Mouse (Mus musculus) midbrain, embryonic 16.5 days (tissue): ENCODE measurements around the gene Zbtb20. TPM values are rescaled to one million over a fixed set of nuclear protein-coding genes. Genes with fewer than 3 reads are reported as not detected.
A peak's percentile ranks its signal among the peaks of the same experiment; 100 is the strongest.

ENCODE experiments used
- ATAC-seq: fragments of 200-750 bp; cut with Nextera tagmentation; 2 replicates; pipeline ENCODE4 v1.8.0; 2017; ENCODE audit warnings: moderate TSS enrichment
- H3K27ac ChIP-seq: fragments of 300-500 bp; sonication (generic); 2 replicates; pipeline ENCODE4 v1.5.1; 2014; ENCODE audit warnings: mild to moderate bottlenecking, low read length, mixed read lengths
- H3K27me3 ChIP-seq: fragments of 300-500 bp; sonication (generic); 2 replicates; pipeline ENCODE4 v1.6.1; 2014; ENCODE audit warnings: low read depth, low read length, mixed read lengths; ENCODE audit not compliant: control insufficient read depth, insufficient read depth
- H3K36me3 ChIP-seq: fragments of 300-500 bp; sonication (generic); 2 replicates; pipeline ENCODE4 v1.6.1; 2014; ENCODE audit warnings: mild to moderate bottlenecking, low read length, moderate library complexity, mixed read lengths; ENCODE audit not compliant: control insufficient read depth, insufficient read depth
- H3K4me1 ChIP-seq: fragments of 300-500 bp; sonication (generic); 2 replicates; pipeline ENCODE4 v1.6.1; 2014; ENCODE audit warnings: mild to moderate bottlenecking, low read length, mixed read lengths; ENCODE audit not compliant: control insufficient read depth, insufficient read depth
- H3K4me2 ChIP-seq: fragments of 300-500 bp; sonication (generic); 2 replicates; pipeline ENCODE4 v1.6.1; 2014; ENCODE audit warnings: mild to moderate bottlenecking, low read length, mixed read lengths
- H3K4me3 ChIP-seq: fragments of 300-500 bp; sonication (generic); 2 replicates; pipeline ENCODE4 v1.5.1; 2014; ENCODE audit warnings: low read depth, mild to moderate bottlenecking, low read length, moderate library complexity, mixed read lengths
- H3K9ac ChIP-seq: fragments of 300-500 bp; sonication (generic); 2 replicates; pipeline ENCODE4 v1.6.1; 2014; ENCODE audit warnings: low read depth, low read length, mixed read lengths
- H3K9me3 ChIP-seq: fragments of 300-500 bp; sonication (generic); replicated peaks from 2 replicates; pipeline ENCODE4 v1.6.1; 2014; ENCODE audit warnings: mild to moderate bottlenecking, low read length, mixed read lengths; ENCODE audit not compliant: control insufficient read depth, poor library complexity, severe bottlenecking
- WGBS: fragments of 180-500 bp; shearing (Covaris S2); extraction: QIAGEN DNeasy Blood & Tissue Kit; methylation state at CpG from one replicate; pipeline ENCODE4 v1.1.7; 2014; 5-methylcytosine and 5-hydroxymethylcytosine counted together
- polyA plus RNA-seq: library from polyadenylated mRNA; unstranded; fragments of >200 nt; fragmentation: Nextera tagmentation; extraction: Ambion mirVana; gene quantifications from 2 replicates; pipeline ENCODE4 v1.2.1, GENCODE M21; 2015

Gene Zbtb20
- polyA plus RNA-seq, 1 experiment from 2014 or later: 60.7 TPM

DNA sequence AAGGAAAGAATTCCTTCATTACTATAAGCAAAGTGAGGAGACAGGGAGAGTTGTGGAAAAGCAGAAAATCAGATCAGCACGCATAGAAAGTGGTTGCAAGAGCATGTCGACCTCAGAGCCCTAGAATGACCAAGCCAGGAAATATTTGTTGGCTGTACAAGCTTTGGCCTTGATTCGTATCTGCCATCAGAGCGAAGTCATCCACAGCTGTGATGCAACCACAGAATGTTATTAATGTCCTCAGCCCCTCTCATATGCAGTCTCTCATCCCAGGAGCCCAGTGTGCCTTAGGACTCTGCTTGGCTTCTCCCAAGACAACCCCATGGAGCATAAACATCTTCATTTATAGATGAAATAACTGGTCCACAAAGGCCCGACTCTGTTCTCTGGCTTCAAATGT, 716.4 kb downstream of the Zbtb20 start:
- H3K9me3 ChIP-seq: no peaks in the 10 kb centered on the region
- 71% methylated on average over 5 of the region's 5 CpGs for WGBS
- 0 out of 2 replicates have a peak, but pooled peaks cover 2% of the 10 kb centered on the region for H3K36me3 ChIP-seq
- H3K4me3 ChIP-seq: no peak overlapping the region
- H3K4me1 ChIP-seq: no peaks in the 10 kb centered on the region
- ATAC-seq: no peak
- H3K27me3 ChIP-seq: no peaks in the 10 kb centered on the region
- H3K27ac ChIP-seq: no peak overlapping the region
- no peak overlapping the region for H3K4me2 ChIP-seq
- H3K9ac ChIP-seq: no peak overlapping the region

DNA sequence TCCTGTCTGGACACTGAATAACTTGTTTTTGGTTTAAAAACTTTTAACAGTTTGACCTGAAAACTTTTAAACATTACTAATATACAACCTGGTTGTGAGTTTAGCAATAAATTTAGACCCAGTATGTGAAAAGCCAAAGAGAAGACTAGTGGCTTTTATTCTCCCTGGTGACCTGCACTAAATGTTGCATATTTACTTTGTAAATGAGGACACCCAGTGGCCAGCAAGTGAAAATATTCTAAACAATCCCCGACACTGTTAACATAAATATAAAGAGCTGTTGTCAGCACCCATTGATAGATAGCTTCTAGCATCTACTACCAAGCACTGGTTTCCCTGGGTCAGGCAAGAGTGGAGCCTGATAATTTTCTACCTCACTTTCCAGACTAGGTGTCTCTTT, 717.1 kb downstream of the Zbtb20 start:
- Histone ChIP-seq H3K4me2 (no peak overlapping the region), H3K9ac (no peak overlapping the region), H3K36me3 (0 out of 2 replicates have a peak, but pooled peaks cover 2% of the 10 kb centered on the region), H3K9me3 (no peaks in the 10 kb centered on the region), H3K27ac (no peak overlapping the region), H3K4me1 (no peaks in the 10 kb centered on the region), H3K4me3 (no peak overlapping the region), H3K27me3 (no peaks in the 10 kb centered on the region)
- WGBS: 5% methylated on average over 1 of the region's 1 CpGs
- ATAC-seq: no peak

DNA sequence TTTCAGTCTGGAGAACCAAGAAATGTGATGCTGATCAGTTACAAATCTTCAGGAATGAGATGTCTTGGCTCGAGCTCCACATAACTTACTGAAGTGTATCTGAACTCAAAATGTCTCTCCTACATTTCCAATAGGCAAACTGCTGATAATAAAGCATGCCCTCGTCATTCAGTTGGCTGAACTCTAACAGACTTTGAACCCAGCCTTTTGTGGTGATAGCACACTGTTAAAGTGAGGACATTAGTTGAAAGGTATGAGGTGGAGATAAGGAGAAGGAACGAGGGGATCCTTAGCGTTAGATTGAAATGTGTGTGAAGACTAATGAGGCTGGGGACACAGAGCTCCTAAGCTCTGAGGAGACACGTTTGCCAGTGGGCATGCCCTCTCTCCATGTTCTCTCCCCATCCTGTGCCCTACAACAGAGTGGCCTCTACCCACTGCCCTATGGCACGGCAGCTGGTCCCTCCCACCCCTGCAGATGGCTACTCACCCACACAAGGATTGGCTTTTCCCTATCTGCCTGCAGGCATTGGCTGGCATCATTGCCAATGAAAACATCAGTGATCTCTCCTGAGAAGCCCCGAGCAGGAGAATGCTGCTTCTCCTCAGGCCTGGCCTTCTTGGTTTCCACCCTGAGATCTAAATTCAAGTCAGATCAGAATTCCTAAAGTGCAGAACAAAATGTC, 721.8 kb downstream of the Zbtb20 start:
- H3K36me3 ChIP-seq: no peaks in the 10 kb centered on the region
- WGBS: 79% methylated on average over 7 of the region's 7 CpGs
- no peak overlapping the region for H3K4me3 ChIP-seq
- ATAC-seq: no peak
- H3K9me3 ChIP-seq: no peaks in the 10 kb centered on the region
- no peaks in the 10 kb centered on the region for H3K27me3 ChIP-seq
- H3K27ac ChIP-seq: no peak overlapping the region
- H3K4me1 ChIP-seq: no peaks in the 10 kb centered on the region
- H3K9ac ChIP-seq: no peak overlapping the region
- no peak overlapping the region for H3K4me2 ChIP-seq

DNA sequence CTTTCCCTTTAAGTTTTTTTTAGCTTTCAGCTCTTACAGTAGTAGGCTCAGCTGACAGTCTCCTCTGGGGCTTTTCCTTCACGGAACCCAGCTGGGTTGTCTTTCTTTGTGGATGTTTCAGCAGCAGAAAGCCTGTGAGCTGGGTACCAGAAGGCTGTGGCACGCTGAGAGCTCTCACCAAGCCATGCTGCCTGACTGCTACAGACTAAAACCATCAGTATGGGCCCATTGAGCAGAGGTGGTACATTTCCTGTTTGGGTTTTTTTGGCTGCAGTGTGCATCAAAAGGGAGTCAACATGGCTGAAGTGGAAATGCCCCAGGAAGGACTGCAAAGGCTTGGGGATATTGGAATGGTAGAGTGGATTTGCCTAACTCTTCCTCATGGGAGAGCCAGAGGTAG, 724.0 kb downstream of the Zbtb20 start:
- ATAC-seq: no peak
- WGBS: 78% methylated on average over 2 of the region's 2 CpGs
- no peak overlapping the region for H3K27ac ChIP-seq

DNA sequence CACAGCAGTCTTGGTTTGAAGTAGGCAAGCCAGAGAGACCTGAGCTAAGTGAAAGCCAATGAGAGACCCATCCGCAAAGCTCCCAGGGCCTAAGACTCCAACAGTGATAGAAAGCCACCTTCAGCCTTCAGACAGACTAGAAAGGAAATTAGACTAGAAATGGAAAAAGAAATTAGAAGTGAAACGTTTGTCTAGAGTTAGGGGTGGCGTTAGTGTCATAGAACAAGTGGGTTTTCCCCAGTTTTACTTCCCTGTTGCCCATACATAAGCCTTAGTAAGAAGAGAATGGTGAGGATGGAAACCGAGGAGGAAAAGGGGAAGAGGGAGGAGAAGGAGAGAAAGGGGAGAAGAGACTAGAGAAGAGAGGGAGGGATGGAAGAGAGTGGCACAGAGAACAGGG, 726.9 kb downstream of the Zbtb20 start:
- Histone ChIP-seq H3K9ac (no peak overlapping the region), H3K9me3 (no peaks in the 10 kb centered on the region), H3K27ac (no peak overlapping the region), H3K4me1 (peaks cover 10% of the 10 kb centered on the region), H3K4me2 (no peak overlapping the region), H3K36me3 (0 out of 2 replicates have a peak, but pooled peaks cover 3% of the 10 kb centered on the region), H3K27me3 (no peaks in the 10 kb centered on the region), H3K4me3 (no peak overlapping the region)
- no peak for ATAC-seq
- WGBS: 75% methylated on average over 4 of the region's 4 CpGs

More for the DNA sequence above, 724.0 kb downstream of the Zbtb20 start:
- H3K9ac ChIP-seq: no peak overlapping the region
- peaks cover 10% of the 10 kb centered on the region for H3K4me1 ChIP-seq
- H3K4me2 ChIP-seq: no peak overlapping the region
- no peaks in the 10 kb centered on the region for H3K27me3 ChIP-seq
- no peak overlapping the region for H3K4me3 ChIP-seq
- H3K36me3 ChIP-seq: no peaks in the 10 kb centered on the region
- no peaks in the 10 kb centered on the region for H3K9me3 ChIP-seq

DNA sequence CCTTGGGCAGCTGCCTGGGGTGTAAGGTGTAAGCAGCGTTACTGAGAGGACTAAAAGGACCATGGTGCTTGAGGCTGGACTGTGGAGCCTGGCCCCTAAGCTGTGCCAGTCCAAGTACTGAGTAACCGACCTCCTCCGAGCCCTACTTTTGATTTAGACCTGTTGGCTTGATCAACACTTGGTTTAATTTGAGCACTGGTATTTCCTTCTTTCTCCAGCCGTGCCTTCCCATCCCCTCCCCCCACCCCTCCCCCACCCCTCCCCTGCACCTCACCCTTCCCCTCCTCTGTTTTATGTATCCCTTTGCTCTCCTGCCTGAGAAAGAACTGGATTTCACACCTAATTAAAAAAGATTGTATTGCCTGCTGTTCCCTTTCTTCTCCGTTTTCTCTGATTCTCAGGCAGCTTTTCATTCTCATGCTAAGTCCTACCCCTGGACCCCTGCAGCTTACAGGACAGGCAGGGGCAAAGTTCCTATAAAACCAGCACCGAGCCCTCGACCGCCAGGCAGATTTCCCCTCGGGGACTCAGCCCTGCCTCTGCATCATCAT, 728.0 kb downstream of the Zbtb20 start:
- 0 out of 2 replicates have a peak, but pooled peaks cover 3% of the 10 kb centered on the region for H3K36me3 ChIP-seq
- H3K4me2 ChIP-seq: peak overlapping the region; percentile 31; the same call in 1 of the 2 replicates
- no peaks in the 10 kb centered on the region for H3K27me3 ChIP-seq
- H3K27ac ChIP-seq: peak overlapping the region; percentile 45
- peak; percentile 42; the same call in 1 of the 2 replicates for ATAC-seq
- H3K9me3 ChIP-seq: no peaks in the 10 kb centered on the region
- no peak overlapping the region for H3K4me3 ChIP-seq
- peaks cover 10% of the 10 kb centered on the region for H3K4me1 ChIP-seq
- no peak overlapping the region for H3K9ac ChIP-seq
- WGBS: 6% methylated on average over 9 of the region's 9 CpGs

DNA sequence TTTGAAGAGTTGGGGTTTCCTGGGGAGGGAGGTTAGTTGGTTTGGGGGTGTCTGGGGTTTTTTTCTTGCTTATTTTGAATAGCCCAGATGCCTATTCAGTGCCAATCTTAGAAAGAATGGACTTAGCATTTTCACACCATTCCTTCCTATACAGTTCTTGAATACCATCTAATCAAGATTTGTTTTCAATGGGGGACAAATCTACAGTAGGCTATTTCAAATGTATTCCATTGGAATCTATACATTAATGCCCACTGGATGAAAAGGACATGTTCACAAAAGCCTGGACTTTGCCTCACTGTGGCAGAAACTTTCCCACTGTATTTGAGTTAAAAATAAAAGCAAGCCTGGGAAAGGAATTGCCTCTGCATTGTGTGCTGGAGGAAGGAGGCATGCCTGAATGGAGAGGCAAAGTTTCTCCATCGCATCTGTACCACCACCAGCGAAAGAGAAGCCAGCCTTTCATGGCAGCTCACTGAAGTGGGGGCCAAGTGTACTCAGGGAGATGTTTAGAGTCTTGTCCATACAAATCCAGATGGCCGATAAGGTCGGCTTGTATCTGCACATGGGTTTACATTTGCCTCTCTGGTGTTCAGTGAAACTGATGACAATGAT, 728.8 kb downstream of the Zbtb20 start:
- 12% methylated on average over 4 of the region's 4 CpGs for WGBS

DNA sequence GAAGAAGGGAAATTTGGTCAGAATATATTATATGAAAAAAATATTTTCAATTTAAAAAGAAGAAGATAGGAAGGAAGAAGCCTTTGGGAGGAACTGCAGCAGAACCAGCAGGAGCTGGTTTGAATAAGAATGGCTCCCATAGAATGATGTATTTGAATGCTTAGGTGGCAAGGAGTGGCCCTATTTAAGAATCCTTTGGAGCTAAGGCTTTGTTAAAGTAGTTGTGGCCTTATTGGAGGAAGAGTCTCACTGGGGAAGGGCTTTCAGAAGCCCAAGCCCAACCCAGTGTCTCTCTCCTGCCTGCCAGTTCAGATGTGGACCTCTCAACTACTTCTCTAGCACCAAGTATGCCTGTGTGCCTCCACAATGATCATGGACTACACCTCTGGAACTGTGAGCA, 731.4 kb downstream of the Zbtb20 start:
- no peaks in the 10 kb centered on the region for H3K9me3 ChIP-seq
- peaks cover 20% of the 10 kb centered on the region for H3K36me3 ChIP-seq
- no peak overlapping the region for H3K4me3 ChIP-seq
- H3K4me2 ChIP-seq: no peak overlapping the region
- ATAC-seq: no peak
- H3K27ac ChIP-seq: no peak overlapping the region
- H3K4me1 ChIP-seq: peaks cover 10% of the 10 kb centered on the region
- no peaks in the 10 kb centered on the region for H3K27me3 ChIP-seq
- H3K9ac ChIP-seq: no peak overlapping the region

More for the DNA sequence above, 728.8 kb downstream of the Zbtb20 start:
- no peak overlapping the region for H3K4me2 ChIP-seq
- peak overlapping the region; percentile 6; the same call in 1 of the 2 replicates for H3K27ac ChIP-seq
- ATAC-seq: no peak
- H3K4me3 ChIP-seq: no peak overlapping the region
- no peaks in the 10 kb centered on the region for H3K27me3 ChIP-seq
- peaks cover 7% of the 10 kb centered on the region for H3K36me3 ChIP-seq
- no peaks in the 10 kb centered on the region for H3K9me3 ChIP-seq
- peaks cover 10% of the 10 kb centered on the region for H3K4me1 ChIP-seq
- no peak overlapping the region for H3K9ac ChIP-seq

DNA sequence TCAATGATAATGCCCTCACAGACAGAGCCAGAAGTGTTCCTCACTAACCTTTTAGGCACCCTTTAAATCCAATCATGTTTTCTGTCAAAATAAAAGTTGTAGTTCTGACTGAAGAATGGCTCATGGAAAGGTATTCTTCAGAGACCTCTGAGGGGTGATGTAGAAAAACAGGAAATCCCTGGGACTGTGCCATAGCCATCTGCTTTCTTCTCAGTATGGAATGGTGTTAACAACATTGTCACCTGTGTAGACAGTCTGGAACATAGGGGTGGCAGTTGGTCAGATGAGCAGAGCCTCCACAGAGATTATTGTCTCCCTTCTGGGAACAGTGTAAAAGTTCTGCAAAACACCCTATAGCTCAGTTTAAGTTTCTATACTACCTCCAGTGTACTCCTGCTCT, 732.4 kb downstream of the Zbtb20 start:
- peaks cover 10% of the 10 kb centered on the region for H3K4me1 ChIP-seq
- H3K9ac ChIP-seq: no peak overlapping the region
- ATAC-seq: no peak
- no peak overlapping the region for H3K27ac ChIP-seq
- H3K4me2 ChIP-seq: no peak overlapping the region
- H3K4me3 ChIP-seq: no peak overlapping the region
- no peaks in the 10 kb centered on the region for H3K9me3 ChIP-seq
- no peaks in the 10 kb centered on the region for H3K27me3 ChIP-seq
- H3K36me3 ChIP-seq: peaks cover 20% of the 10 kb centered on the region
